Mouse (Mus musculus) kidney, adult 18-20 months (tissue): Measurements from ENCODE around the gene Psrc1.

ENCODE experiments used
- DNase-seq: peaks from one replicate; pipeline ENCODE4 v3.0.0; 2021

Gene Psrc1

DNA sequence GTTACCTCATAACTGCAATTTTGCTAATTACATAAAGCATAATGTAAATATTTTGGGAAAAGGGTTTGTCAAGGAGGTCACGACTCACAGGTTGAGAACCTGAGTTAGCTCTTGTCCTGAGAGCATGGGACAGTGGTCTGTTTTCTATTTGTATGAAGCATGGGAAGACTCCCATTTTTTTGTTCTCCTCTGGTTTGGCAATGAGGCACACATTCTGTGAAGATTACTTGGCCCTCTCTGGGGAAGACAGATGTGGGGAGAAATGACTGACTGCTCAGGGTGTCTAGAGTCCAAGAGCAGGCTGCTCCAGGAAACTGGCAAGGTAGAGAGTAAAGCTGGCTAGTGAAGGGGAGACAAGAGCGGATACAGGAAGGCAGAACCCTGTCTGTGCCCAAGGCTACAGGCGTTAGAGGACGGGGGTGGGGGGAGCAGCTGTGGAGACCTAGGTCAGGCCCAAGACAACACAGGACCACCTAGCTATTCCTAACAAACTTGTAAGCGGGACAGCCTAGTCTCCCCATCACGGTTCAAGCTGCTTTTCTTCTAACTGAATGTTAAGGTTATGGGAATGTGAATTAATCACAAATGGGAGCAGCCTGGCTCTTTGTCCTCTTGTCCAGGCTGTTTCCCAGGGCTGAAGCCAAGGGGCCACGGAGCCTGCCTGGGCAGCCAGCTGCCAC lies 41.4 kb downstream of the Psrc1 start:
- no peak for DNase-seq

DNA sequence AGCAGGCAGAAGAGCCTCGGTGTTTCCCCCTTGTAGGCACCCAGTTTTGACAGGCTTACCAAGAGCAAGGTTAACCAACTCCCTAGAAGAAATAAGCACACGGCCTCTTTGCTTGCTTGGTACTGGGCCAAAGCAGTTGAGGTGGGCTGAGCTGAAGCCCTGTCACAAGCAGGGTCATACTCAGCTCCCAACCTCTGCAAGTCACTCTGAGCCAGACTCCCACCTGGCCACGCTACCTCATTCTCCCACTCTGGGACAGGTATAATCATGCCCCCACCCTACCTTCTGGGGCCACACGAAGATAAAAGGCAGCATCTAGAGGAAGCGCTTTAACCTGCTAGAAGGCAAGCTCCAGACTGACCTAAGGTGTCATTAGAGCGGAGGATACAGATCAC lies 42.0 kb downstream of the Psrc1 start:
- DNase-seq = no peak

DNA sequence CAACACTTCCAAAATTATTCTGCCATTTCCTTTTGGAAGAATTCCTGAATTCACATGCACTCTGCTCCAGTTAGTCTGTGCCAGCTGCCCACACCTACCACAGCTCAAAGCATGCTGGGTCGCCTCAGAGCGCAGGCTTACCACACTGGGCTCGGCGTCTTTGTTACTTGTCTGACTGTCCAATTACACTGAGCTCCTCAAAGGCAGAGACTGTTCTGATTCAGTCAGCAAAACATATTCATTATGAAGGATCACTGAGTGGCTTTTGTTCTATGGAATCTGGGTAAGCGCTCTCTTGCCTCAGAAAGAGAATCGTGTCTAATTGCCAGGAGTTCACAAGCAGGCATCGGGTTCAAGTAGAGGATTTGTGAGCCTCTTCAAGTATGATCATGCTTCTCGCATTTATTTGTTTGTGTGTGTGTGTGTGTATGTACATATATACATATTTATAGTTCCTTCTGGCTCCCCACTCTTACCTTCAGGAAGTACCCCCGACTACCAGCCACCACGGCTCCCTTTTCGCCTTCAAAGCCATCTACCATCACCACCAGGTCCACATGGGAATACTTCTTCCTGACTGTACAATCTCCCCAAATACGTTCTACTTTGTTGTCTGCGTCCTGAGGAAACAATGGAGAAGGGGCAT lies 49.0 kb downstream of the Psrc1 start:
- DNase-seq = no peak

DNA sequence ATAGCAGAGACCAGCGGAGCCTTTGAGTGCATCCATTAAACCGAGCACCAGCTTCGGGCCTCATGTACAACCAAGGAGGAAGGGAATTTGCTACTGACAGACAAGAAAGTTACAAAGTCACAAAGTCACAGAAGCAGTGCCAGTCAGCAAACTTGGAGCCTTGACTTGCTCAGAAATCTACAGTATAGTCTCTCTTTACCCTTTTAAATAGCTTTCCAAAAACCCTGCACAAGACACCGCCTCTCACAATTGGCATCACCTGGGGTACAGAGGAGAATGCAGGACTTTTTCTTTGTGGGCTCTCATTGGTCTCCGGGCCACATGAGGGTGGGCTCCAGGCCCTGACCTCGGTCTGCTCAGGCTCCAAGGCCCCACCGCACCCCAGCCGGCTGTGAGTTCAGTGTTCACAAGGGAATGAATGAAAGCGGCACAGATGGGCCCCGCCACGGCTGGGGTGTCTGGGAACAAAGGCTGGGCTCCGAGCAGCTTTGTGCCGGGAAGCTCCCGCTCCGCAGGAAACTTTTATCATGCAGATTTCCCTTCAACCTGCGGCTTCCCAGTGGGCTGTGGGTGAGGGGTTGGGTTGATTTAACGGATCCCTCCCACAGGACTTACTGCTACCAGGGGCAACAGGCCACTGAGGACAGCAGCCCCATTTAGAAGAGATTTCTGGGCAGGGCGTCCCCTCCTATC lies 49.7 kb downstream of the Psrc1 start:
- no peak for DNase-seq

DNA sequence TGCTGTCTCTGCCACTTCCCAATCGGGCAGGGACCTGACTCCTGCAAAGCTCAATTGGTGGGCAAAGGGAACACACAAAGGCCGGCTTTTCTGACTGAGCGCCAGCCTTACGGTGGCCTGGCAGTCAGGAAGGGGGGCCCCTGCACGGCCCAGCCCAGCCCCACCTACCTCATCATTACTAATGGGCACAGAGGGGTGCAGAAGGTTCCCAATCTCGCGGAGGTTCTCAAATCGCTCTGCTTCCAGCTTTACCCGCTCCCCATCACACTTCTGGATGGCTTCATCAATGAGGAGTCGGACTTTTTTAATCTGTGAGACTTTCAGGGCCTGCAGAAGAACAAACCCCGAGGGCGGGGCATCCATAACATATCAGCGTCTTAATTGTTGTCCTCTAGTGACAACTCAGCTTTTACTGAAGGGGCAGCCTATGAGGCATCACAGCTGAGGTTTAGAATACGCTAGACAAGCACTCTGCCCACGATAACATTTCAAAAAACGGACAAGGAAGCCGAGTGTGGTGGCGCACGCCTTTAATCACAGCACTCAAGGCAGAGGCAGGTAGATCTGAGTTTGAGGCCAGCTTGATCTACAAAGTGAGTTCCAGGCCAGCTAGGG lies 50.3 kb downstream of the Psrc1 start:
- no peak for DNase-seq

DNA sequence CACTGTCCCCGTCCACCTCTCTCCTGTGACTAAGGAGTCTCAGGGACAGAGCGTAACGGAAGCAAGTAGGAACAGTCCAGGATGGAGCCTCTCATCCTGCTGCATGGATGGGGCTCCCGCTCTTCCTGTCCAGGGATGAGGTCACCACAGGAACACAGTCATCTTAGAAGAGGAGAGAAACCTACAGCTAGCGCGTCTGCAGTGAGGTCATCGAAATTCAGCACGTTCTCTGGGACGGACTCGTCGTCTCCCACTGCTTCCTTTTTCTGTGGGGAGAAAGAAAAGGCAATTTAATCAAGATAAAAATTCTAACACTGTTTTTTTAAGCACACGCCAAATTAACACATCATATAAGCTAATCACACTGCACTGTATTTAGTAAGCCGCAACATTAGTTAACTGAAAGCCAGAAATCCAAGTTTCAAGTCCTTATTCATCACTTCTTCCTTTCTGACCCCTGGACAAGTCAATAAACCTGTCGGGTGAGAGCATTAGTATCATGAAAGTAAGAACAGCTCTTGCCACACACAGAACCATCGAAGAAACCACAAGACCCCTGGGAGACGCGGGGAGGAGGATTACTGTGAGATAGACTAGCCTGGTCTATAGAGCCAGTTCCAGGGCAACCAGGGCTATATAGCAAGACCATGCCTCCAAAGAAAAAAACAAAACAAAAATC lies 52.2 kb downstream of the Psrc1 start:
- no peak for DNase-seq

DNA sequence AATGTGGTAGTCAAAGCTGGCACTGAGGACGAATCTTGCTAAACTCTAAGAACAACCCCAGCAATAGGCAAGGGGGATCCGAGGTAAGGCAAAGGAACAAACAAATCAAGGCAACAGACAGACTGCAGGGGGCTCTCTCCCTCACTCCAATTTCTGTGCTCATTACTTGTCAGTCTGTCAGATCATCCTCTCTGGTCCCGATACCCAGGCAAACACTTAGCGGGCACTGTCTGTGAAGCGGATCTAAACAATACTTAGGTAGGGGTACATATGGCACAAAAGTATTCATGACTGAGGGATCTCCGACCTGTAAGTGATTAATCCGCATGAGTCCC lies 52.7 kb downstream of the Psrc1 start:
- no peak for DNase-seq
